Mouse (Mus musculus) heart, postnatal 0 days (tissue): ENCODE data around the gene Slc48a1.

Source experiments
- CTCF ChIP-seq: IDR thresholded peaks from 2 replicates; pipeline ENCODE4 v1.5.1; 2016; ENCODE audit warnings: antibody characterized with exemption, control low read depth, low read depth
- EP300 ChIP-seq: IDR thresholded peaks from 2 replicates; pipeline ENCODE4 v1.6.1; 2016; ENCODE audit warnings: antibody characterized with exemption, low read depth

DNA sequence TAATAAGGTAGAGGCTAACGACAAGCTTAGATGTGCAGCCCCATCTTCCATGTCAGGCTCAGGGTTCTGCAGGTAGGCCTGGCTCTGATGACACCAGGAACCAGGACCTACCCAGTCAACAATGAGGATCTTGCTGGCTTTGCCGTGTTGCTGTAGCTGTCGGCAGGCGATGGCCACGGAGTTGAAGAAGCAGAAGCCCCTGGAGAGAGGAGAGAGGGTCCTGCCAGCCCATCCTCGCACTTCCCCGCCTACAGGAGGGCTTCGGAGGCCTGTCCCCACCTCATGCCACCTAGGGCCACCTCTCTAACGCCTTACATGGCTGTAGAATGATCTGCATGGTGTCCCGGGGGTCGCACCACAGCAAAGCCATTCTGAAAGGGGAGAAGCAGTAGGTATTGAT, 21.1 kb downstream of the Slc48a1 start:
- TF ChIP-seq CTCF = no peak
- TF ChIP-seq EP300 = no peak
